ENCODE assay signal across 25 mouse cellular contexts in genomic region chr5:124836075-124836474, GRCm38 (mm10). TPM values are rescaled to one million over a fixed set of nuclear protein-coding genes. Genes with fewer than 3 reads are reported as not detected.
DNase-seq lines count a peak whose midpoint lies in the region; ATAC-seq and TF ChIP-seq lines count a peak whose summit lies in the region.
"Had no signal": no experiment of that assay in that cellular context is flagged by ENCODE, and none has a peak within 500 bp of the region (broad histone marks: within the 10 kb centered on the region; RNA-seq: fewer than 3 reads in every experiment).

No protein-coding gene starts in this region.

- ATAC-seq in liver, postnatal 0 days, result no peak
- ATAC-seq in erythroblast, adult 5-6 weeks (replicated peaks; ENCODE audit: low FRiP score, poor library complexity, severe bottlenecking), result no peak
- ATAC-seq: CD4-positive, CD25-positive, alpha-beta regulatory T cell, adult 4 months; forebrain, embryonic 16.5 days; hindbrain, postnatal 0 days had no signal

- no peaks in the 10 kb centered on the region for H3K9me3 ChIP-seq in liver, postnatal 0 days (ENCODE audit: low read length)
- H3K9me3 ChIP-seq: embryonic facial prominence, embryonic 12.5 days; forebrain, embryonic 12.5 days; heart, embryonic 15.5 days; hindbrain, embryonic 13.5 days had no signal

- no peak overlapping the region for H3K9ac ChIP-seq in liver, postnatal 0 days (replicated peaks)
- H3K9ac ChIP-seq: embryonic facial prominence, embryonic 12.5 days; forebrain, embryonic 12.5 days; heart, embryonic 15.5 days; hindbrain, embryonic 13.5 days had no signal

- no peak for TF ChIP-seq EP300 in liver, postnatal 0 days (IDR thresholded peaks at IDR 0.05; ENCODE audit: low read depth)

- DNase-seq in cerebellum, adult 11 months, result peak; percentile 52
- no peak for DNase-seq in cerebellum, adult 9-10 months
- no peak for DNase-seq in layer of hippocampus, adult 2 months (ENCODE audit: low spot score in 2 of 2)
- DNase-seq in layer of hippocampus, postnatal 10 days (ENCODE audit: low spot score in 2 of 2), result no peak
- DNase-seq in ZHBTc4 (ENCODE audit: low read depth, low spot score), result peak; percentile 43
- peak; percentile 35 to 48 for DNase-seq in cerebellum, postnatal 36 days
- DNase-seq in liver, postnatal 0 days, result no peak
- DNase-seq: adrenal gland, postnatal 10 days; B cell, adult 2 months; embryo, embryonic 11 days; gastrocnemius, postnatal 10 days; heart, adult 2 months; heart, postnatal 14 days; kidney, adult 11 months had no signal

- no peak overlapping the region for H3K4me2 ChIP-seq in liver, postnatal 0 days (ENCODE audit: low read depth, low read length)
- H3K4me2 ChIP-seq: embryonic facial prominence, embryonic 12.5 days; forebrain, embryonic 12.5 days; heart, embryonic 11.5 days; heart, embryonic 15.5 days; hindbrain, embryonic 13.5 days had no signal

- H3K36me3 ChIP-seq in liver, postnatal 0 days (replicated peaks; ENCODE audit: insufficient read depth, low read length), result no peaks in the 10 kb centered on the region
- H3K36me3 ChIP-seq: heart, embryonic 15.5 days had no signal

- H3K4me3 ChIP-seq in layer of hippocampus, adult 2 months, result no peak overlapping the region
- H3K4me3 ChIP-seq in liver, postnatal 0 days (ENCODE audit: low read depth, low read length), result no peak overlapping the region
- H3K4me3 ChIP-seq: embryonic facial prominence, embryonic 12.5 days; forebrain, embryonic 12.5 days; heart, adult 2 months; heart, embryonic 15.5 days; hindbrain, embryonic 13.5 days had no signal

- no peak for TF ChIP-seq CTCF in layer of hippocampus, adult 2 months (conservative IDR thresholded peaks at IDR 0.05)
- TF ChIP-seq CTCF in liver, postnatal 0 days (IDR thresholded peaks at IDR 0.05; ENCODE audit: low read depth), result no peak

- H3K27me3 ChIP-seq in liver, postnatal 0 days (ENCODE audit: insufficient read depth, low read length), result no peaks in the 10 kb centered on the region
- H3K27me3 ChIP-seq: embryonic facial prominence, embryonic 12.5 days; forebrain, embryonic 12.5 days; hindbrain, embryonic 13.5 days had no signal

- peak overlapping the region; percentile 5; the same call in 1 of the 2 replicates for H3K27ac ChIP-seq in layer of hippocampus, adult 2 months
- no peak overlapping the region for H3K27ac ChIP-seq in liver, postnatal 0 days (ENCODE audit: low read depth)
- H3K27ac ChIP-seq: embryonic facial prominence, embryonic 12.5 days; forebrain, embryonic 12.5 days; heart, adult 2 months; heart, embryonic 15.5 days; hindbrain, embryonic 13.5 days; hindbrain, postnatal 0 days had no signal

- H3K4me1 ChIP-seq in liver, postnatal 0 days (ENCODE audit: insufficient read depth), result no peaks in the 10 kb centered on the region
- H3K4me1 ChIP-seq: embryonic facial prominence, embryonic 12.5 days; forebrain, embryonic 12.5 days had no signal

- 79% methylated on average over 10 of the region's 10 CpGs for WGBS in liver, postnatal 0 days (ENCODE audit: insufficient replicate concordance)

RNA-seq across cellular contexts. Expression of gene Ccdc92, which starts 26.1 kb away (rescaled TPM):
- 10 to 100 TPM; 79.7 to 81.8 TPM for total RNA-seq in layer of hippocampus, adult 2 months (2021)
- 10 to 100 TPM; 40.9 to 45.2 TPM for total RNA-seq in layer of hippocampus, postnatal 10 days (2021)
- polyA plus RNA-seq in liver, postnatal 0 days (2015; fragmentation: Nextera tagmentation; extraction: Ambion mirVana), result 0.30 and 0.35 TPM in 2 replicates
- not detected in 2 replicates for total RNA-seq in erythroblast, adult 5-6 weeks (2015; ENCODE audit: low replicate concordance)
- total RNA-seq in erythroblast, adult 5-6 weeks (2017; ENCODE audit: low replicate concordance), result not detected in 2 replicates
- total RNA-seq: common myeloid progenitor, adult 5-6 weeks; hematopoietic stem cell, adult 5-6 weeks had no signal

RNA-seq across cellular contexts. Expression of gene Zfp664, which starts 26.4 kb away (rescaled TPM):
- total RNA-seq in layer of hippocampus, adult 2 months (2021), result 10 to 100 TPM; 65.1 to 66.1 TPM
- 10 to 100 TPM; 52.3 to 52.6 TPM for total RNA-seq in layer of hippocampus, postnatal 10 days (2021)
- polyA plus RNA-seq in liver, postnatal 0 days (2015; fragmentation: Nextera tagmentation; extraction: Ambion mirVana), result 10.6 and 12.1 TPM in 2 replicates
- total RNA-seq in erythroblast, adult 5-6 weeks (2015; ENCODE audit: low replicate concordance), result 3.3 and 3.8 TPM in 2 replicates
- 5.0 and 7.9 TPM in 2 replicates for total RNA-seq in erythroblast, adult 5-6 weeks (2017; ENCODE audit: low replicate concordance)

Comparison
In these comparisons a context has a peak if more than half of its experiments do, and no peak if none do; other contexts are left out.
1. DNase-seq: peak in cerebellum, adult 11 months (single experiment), ZHBTc4 (single experiment) and cerebellum, postnatal 36 days (2 of 2); none in cerebellum, adult 9-10 months (single experiment), layer of hippocampus, adult 2 months (0 of 2), layer of hippocampus, postnatal 10 days (0 of 2) and liver, postnatal 0 days (single experiment).
2. RNA of gene Ccdc92, which starts 26.1 kb away (total RNA-seq): 79.7 to 81.8 TPM in layer of hippocampus, adult 2 months and 40.9 to 45.2 TPM in layer of hippocampus, postnatal 10 days; not detected in erythroblast, adult 5-6 weeks; every median in the first group is over 10 times any median in the second.
3. RNA of gene Zfp664, which starts 26.4 kb away (total RNA-seq): 65.1 to 66.1 TPM in layer of hippocampus, adult 2 months and 52.3 to 52.6 TPM in layer of hippocampus, postnatal 10 days; 3.3 to 7.9 TPM in erythroblast, adult 5-6 weeks; every median in the first group is over 4 times any median in the second.